Mouse (Mus musculus): Measurements from ENCODE around the gene Adamts17.

GRCm38 (mm10) chr7:67003648-67004047 lies 164.1 kb downstream of the Adamts17 start:
- TF ChIP-seq CTCF (IDR thresholded peaks at IDR 0.05; ENCODE audit: borderline replicate concordance, control insufficient read depth, extremely low read depth, insufficient read depth, low read length, poor library complexity) (no peak), POLR2A (IDR thresholded peaks at IDR 0.05; ENCODE audit: control insufficient read depth, extremely low read depth, insufficient read depth, low read length, poor library complexity) (no peak)
